Comparison of ENCODE assay signal across 13 mouse cellular contexts in genomic region chr19:45630953-45631352, GRCm38 (mm10). TPM values are rescaled to one million over a fixed set of nuclear protein-coding genes. Genes with fewer than 3 reads are reported as not detected.
A peak's percentile ranks its signal among the peaks of the same experiment; 100 is the strongest.
DNase-seq lines count a peak whose midpoint lies in the region; ATAC-seq lines count a peak whose summit lies in the region.
"Had no signal": no experiment of that assay in that cellular context is flagged by ENCODE, and none has a peak within 500 bp of the region (broad histone marks: within the 10 kb centered on the region; RNA-seq: fewer than 3 reads in every experiment).

No protein-coding gene starts in this region.

- ATAC-seq in inflammation-experienced regulatory T-cells, adult 6 months: peak; percentile 80
- ATAC-seq in midbrain, embryonic 14.5 days (ENCODE audit: low FRiP score, low TSS enrichment): no peak

- H3K4me1 ChIP-seq in midbrain, embryonic 14.5 days (ENCODE audit: control insufficient read depth, insufficient read depth, low read length): no peaks in the 10 kb centered on the region
- H3K4me1 ChIP-seq: midbrain, embryonic 12.5 days had no signal

- H3K27ac ChIP-seq in midbrain, embryonic 14.5 days (replicated peaks; ENCODE audit: low read depth, low read length): no peak overlapping the region
- H3K27ac ChIP-seq: midbrain, embryonic 12.5 days; neural tube, embryonic 13.5 days had no signal

- peak; percentile 26 for DNase-seq in 416B (ENCODE audit: low read depth)
- DNase-seq in CD4-positive, CD25-positive, alpha-beta regulatory T cell, adult 2 months (ENCODE audit: low read depth, low spot score): peak; percentile 64
- DNase-seq in naive thymus-derived CD4-positive, alpha-beta T cell, adult 2 months (ENCODE audit: low read depth): peak; percentile 63
- no peak for DNase-seq in midbrain, embryonic 14.5 days
- no peak for DNase-seq in c-Kit-positive CD71-positive TER-119-positive erythroid progenitor cells, embryonic 14.5 days (ENCODE audit: low spot score)
- DNase-seq in cerebellum, postnatal 14 days: no peak
- DNase-seq: heart, postnatal 4 days; kidney, adult 11 months; lung, embryonic 14.5 days; retina, postnatal 1 day had no signal

- H3K27me3 ChIP-seq in midbrain, embryonic 14.5 days (ENCODE audit: control insufficient read depth, insufficient read depth, low read length): no peaks in the 10 kb centered on the region

- no peaks in the 10 kb centered on the region for H3K9me3 ChIP-seq in midbrain, embryonic 14.5 days (ENCODE audit: control insufficient read depth, low read length)
- H3K9me3 ChIP-seq: midbrain, embryonic 12.5 days; neural tube, embryonic 13.5 days had no signal

- H3K36me3 ChIP-seq in midbrain, embryonic 14.5 days (ENCODE audit: control insufficient read depth, insufficient read depth, low read length): peaks cover 18% of the 10 kb centered on the region; the same call in 1 of the 2 replicates

- H3K9ac ChIP-seq in midbrain, embryonic 14.5 days (replicated peaks; ENCODE audit: low read length): no peak overlapping the region
- H3K9ac ChIP-seq: lung, embryonic 14.5 days; midbrain, embryonic 12.5 days; neural tube, embryonic 13.5 days had no signal

- no peak overlapping the region for H3K4me2 ChIP-seq in midbrain, embryonic 14.5 days (ENCODE audit: low read length)
- H3K4me2 ChIP-seq: lung, embryonic 14.5 days; midbrain, embryonic 12.5 days; neural tube, embryonic 13.5 days had no signal

- no peak overlapping the region for H3K4me3 ChIP-seq in midbrain, embryonic 14.5 days (replicated peaks; ENCODE audit: low read depth, low read length)
- H3K4me3 ChIP-seq: midbrain, embryonic 12.5 days; neural tube, embryonic 13.5 days had no signal

- 82% methylated on average over 5 of the region's 5 CpGs for WGBS in midbrain, embryonic 14.5 days

RNA-seq across cellular contexts. Expression of gene Fbxw4, which starts 29.2 kb away (rescaled TPM):
- polyA plus RNA-seq in inflammation-experienced regulatory T-cells, adult 6 months (2017; shearing (Covaris generic)): 10 to 100 TPM in 2 of 3 experiments, 1 to 10 TPM in 1; 6.0 to 14.9 (median 14.4) TPM
- polyA plus RNA-seq in midbrain, embryonic 14.5 days (2014; fragmentation: Nextera tagmentation; extraction: Ambion mirVana): 5.6 and 8.1 TPM in 2 replicates

Comparison
In these comparisons a context has a peak if more than half of its experiments do, and no peak if none do; other contexts are left out.
1. DNase-seq: peak in 416B (single experiment), CD4-positive, CD25-positive, alpha-beta regulatory T cell, adult 2 months (single experiment) and naive thymus-derived CD4-positive, alpha-beta T cell, adult 2 months (single experiment); none in midbrain, embryonic 14.5 days (single experiment), c-Kit-positive CD71-positive TER-119-positive erythroid progenitor cells, embryonic 14.5 days (single experiment) and cerebellum, postnatal 14 days (0 of 2).